Mouse (Mus musculus): ENCODE data around the gene Prkcb. TPM values are rescaled to one million over a fixed set of nuclear protein-coding genes. Genes with fewer than 3 reads are reported as not detected.

Gene Prkcb
- polyA plus RNA-seq, 1 experiment, result 2.3 TPM

GRCm38 (mm10) chr7:122329588-122329987 lies 41.0 kb downstream of the Prkcb start:
- H3K36me3 ChIP-seq (ENCODE audit: control insufficient read depth, insufficient read depth, low read length, poor library complexity, severe bottlenecking), result no peaks in the 10 kb centered on the region
- H3K9ac ChIP-seq (ENCODE audit: low read depth, poor library complexity, severe bottlenecking), result no peak overlapping the region
- TF ChIP-seq EP300 (IDR thresholded peaks at IDR 0.05; ENCODE audit: insufficient read depth, low read depth, low read length), result no peak
- no peak for TF ChIP-seq POLR2A (IDR thresholded peaks at IDR 0.05; ENCODE audit: insufficient read depth, low read length)
- no peaks in the 10 kb centered on the region for H3K4me1 ChIP-seq (ENCODE audit: control insufficient read depth, insufficient read depth, low read length)
- no peak overlapping the region for H3K4me3 ChIP-seq (ENCODE audit: low read depth, low read length)
- H3K27me3 ChIP-seq (ENCODE audit: control insufficient read depth, insufficient read depth, low read length, poor library complexity, severe bottlenecking), result no peaks in the 10 kb centered on the region
- no peak overlapping the region for H3K27ac ChIP-seq (ENCODE audit: insufficient read depth, low read length)
- no peaks in the 10 kb centered on the region for H3K9me3 ChIP-seq (replicated peaks; ENCODE audit: control insufficient read depth, insufficient read depth, low read length, poor library complexity, severe bottlenecking)

- TF ChIP-seq CTCF (IDR thresholded peaks at IDR 0.05; ENCODE audit: low read depth, low read length) (no peak), EP300 (IDR thresholded peaks at IDR 0.05; ENCODE audit: insufficient read depth, low read depth, low read length) (no peak), POLR2A (IDR thresholded peaks at IDR 0.05; ENCODE audit: insufficient read depth, low read length) (no peak)
- Histone ChIP-seq H3K9ac (ENCODE audit: low read depth, poor library complexity, severe bottlenecking) (no peak overlapping the region), H3K9me3 (replicated peaks; ENCODE audit: control insufficient read depth, insufficient read depth, low read length, poor library complexity, severe bottlenecking) (no peaks in the 10 kb centered on the region), H3K27ac (ENCODE audit: insufficient read depth, low read length) (no peak overlapping the region), H3K27me3 (ENCODE audit: control insufficient read depth, insufficient read depth, low read length, poor library complexity, severe bottlenecking) (no peaks in the 10 kb centered on the region), H3K4me3 (ENCODE audit: low read depth, low read length) (no peak overlapping the region), H3K36me3 (ENCODE audit: control insufficient read depth, insufficient read depth, low read length, poor library complexity, severe bottlenecking) (no peaks in the 10 kb centered on the region), H3K4me1 (ENCODE audit: control insufficient read depth, insufficient read depth, low read length) (no peaks in the 10 kb centered on the region)
These were observed 45.1 kb downstream of the Prkcb start for GRCm38 (mm10) chr7:122333686-122334085.

DNA sequence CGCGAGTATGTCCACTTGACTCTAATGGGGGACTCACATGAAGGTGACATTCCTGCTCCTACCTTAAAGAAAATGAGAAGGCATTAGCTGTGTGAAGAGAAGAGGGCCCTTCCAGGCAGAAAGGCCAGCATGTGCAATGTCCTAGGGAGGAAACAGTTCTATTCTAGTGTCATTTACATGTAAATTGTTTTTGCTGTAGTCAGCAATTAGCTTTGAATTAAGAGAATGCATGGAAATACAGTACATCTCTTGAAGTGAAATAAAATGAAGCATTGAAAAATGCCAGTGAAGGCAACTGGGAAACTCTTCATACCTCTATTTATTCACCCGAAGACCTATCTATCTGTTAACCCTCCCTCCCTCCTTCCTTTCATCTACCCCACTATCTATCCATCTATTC lies 48.8 kb downstream of the Prkcb start:
- no peak for TF ChIP-seq CTCF (IDR thresholded peaks at IDR 0.05; ENCODE audit: low read depth, low read length)
- TF ChIP-seq EP300 (IDR thresholded peaks at IDR 0.05; ENCODE audit: insufficient read depth, low read depth, low read length), result no peak
- no peak for TF ChIP-seq POLR2A (IDR thresholded peaks at IDR 0.05; ENCODE audit: insufficient read depth, low read length)
- H3K36me3 ChIP-seq (ENCODE audit: control insufficient read depth, insufficient read depth, low read length, poor library complexity, severe bottlenecking), result no peaks in the 10 kb centered on the region
- no peaks in the 10 kb centered on the region for H3K27me3 ChIP-seq (ENCODE audit: control insufficient read depth, insufficient read depth, low read length, poor library complexity, severe bottlenecking)
- no peaks in the 10 kb centered on the region for H3K4me1 ChIP-seq (ENCODE audit: control insufficient read depth, insufficient read depth, low read length)
- no peak overlapping the region for H3K4me3 ChIP-seq (ENCODE audit: low read depth, low read length)
- no peak overlapping the region for H3K27ac ChIP-seq (ENCODE audit: insufficient read depth, low read length)
- H3K9ac ChIP-seq (ENCODE audit: low read depth, poor library complexity, severe bottlenecking), result no peak overlapping the region
- H3K9me3 ChIP-seq (replicated peaks; ENCODE audit: control insufficient read depth, insufficient read depth, low read length, poor library complexity, severe bottlenecking), result no peaks in the 10 kb centered on the region

DNA sequence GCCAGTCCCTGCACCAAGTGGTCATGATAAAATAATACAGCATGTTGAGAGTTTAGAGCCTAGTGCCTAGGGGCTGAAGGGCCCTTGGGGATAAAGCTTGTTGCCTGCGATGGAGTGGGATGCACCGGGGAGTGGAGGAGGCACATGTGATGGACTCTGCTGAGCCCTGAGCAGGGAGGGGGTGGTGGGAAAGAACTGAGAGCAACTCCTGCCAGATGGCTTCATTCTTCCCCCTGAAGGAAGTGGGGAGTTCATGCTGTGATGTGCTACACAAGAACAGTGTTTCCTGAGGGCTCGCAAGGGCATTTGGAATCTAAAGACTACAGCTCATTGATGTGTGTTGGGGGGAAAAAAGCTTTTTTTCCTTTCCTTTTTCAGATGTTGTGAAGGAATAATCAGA lies 49.5 kb downstream of the Prkcb start:
- Histone ChIP-seq H3K9ac (ENCODE audit: low read depth, poor library complexity, severe bottlenecking) (no peak overlapping the region), H3K27ac (ENCODE audit: insufficient read depth, low read length) (no peak overlapping the region), H3K36me3 (ENCODE audit: control insufficient read depth, insufficient read depth, low read length, poor library complexity, severe bottlenecking) (no peaks in the 10 kb centered on the region), H3K9me3 (replicated peaks; ENCODE audit: control insufficient read depth, insufficient read depth, low read length, poor library complexity, severe bottlenecking) (no peaks in the 10 kb centered on the region), H3K4me1 (ENCODE audit: control insufficient read depth, insufficient read depth, low read length) (no peaks in the 10 kb centered on the region), H3K4me3 (ENCODE audit: low read depth, low read length) (no peak overlapping the region), H3K27me3 (ENCODE audit: control insufficient read depth, insufficient read depth, low read length, poor library complexity, severe bottlenecking) (no peaks in the 10 kb centered on the region)
- TF ChIP-seq EP300 (IDR thresholded peaks at IDR 0.05; ENCODE audit: insufficient read depth, low read depth, low read length) (no peak), CTCF (IDR thresholded peaks at IDR 0.05; ENCODE audit: low read depth, low read length) (no peak), POLR2A (IDR thresholded peaks at IDR 0.05; ENCODE audit: insufficient read depth, low read length) (no peak)

- H3K27me3 ChIP-seq (ENCODE audit: control insufficient read depth, insufficient read depth, low read length, poor library complexity, severe bottlenecking), result no peaks in the 10 kb centered on the region
- H3K9ac ChIP-seq (ENCODE audit: low read depth, poor library complexity, severe bottlenecking), result no peak overlapping the region
- no peak for TF ChIP-seq EP300 (IDR thresholded peaks at IDR 0.05; ENCODE audit: insufficient read depth, low read depth, low read length)
- no peak for TF ChIP-seq POLR2A (IDR thresholded peaks at IDR 0.05; ENCODE audit: insufficient read depth, low read length)
- no peak for TF ChIP-seq CTCF (IDR thresholded peaks at IDR 0.05; ENCODE audit: low read depth, low read length)
- no peak overlapping the region for H3K27ac ChIP-seq (ENCODE audit: insufficient read depth, low read length)
- no peak overlapping the region for H3K4me3 ChIP-seq (ENCODE audit: low read depth, low read length)
- no peaks in the 10 kb centered on the region for H3K4me1 ChIP-seq (ENCODE audit: control insufficient read depth, insufficient read depth, low read length)
- H3K9me3 ChIP-seq (replicated peaks; ENCODE audit: control insufficient read depth, insufficient read depth, low read length, poor library complexity, severe bottlenecking), result no peaks in the 10 kb centered on the region
- H3K36me3 ChIP-seq (ENCODE audit: control insufficient read depth, insufficient read depth, low read length, poor library complexity, severe bottlenecking), result no peaks in the 10 kb centered on the region
These were observed 50.9 kb downstream of the Prkcb start for GRCm38 (mm10) chr7:122339476-122339875.

DNA sequence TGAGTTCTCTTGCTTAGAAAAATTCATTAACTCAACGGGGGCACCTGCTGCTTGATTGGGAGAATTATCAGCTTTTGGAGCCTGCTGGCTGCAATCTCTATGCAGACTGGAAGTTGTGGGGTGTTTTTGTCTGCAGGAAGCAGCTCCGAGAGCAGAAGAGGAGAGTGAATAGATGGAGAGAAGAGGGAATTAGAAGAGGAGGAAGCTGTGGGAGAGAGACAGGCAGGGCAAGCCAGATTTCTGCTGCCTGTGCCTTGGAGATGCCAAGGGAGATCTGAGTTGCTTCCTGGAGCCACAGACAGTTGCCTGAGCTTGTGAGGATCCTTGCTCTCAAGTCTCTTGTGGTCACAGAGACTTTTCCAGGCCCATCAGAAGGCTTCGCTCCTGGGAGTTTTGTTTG lies 53.3 kb downstream of the Prkcb start:
- no peaks in the 10 kb centered on the region for H3K9me3 ChIP-seq (replicated peaks; ENCODE audit: control insufficient read depth, insufficient read depth, low read length, poor library complexity, severe bottlenecking)
- no peaks in the 10 kb centered on the region for H3K27me3 ChIP-seq (ENCODE audit: control insufficient read depth, insufficient read depth, low read length, poor library complexity, severe bottlenecking)
- H3K36me3 ChIP-seq (ENCODE audit: control insufficient read depth, insufficient read depth, low read length, poor library complexity, severe bottlenecking), result no peaks in the 10 kb centered on the region
- no peaks in the 10 kb centered on the region for H3K4me1 ChIP-seq (ENCODE audit: control insufficient read depth, insufficient read depth, low read length)
- TF ChIP-seq EP300 (IDR thresholded peaks at IDR 0.05; ENCODE audit: insufficient read depth, low read depth, low read length), result no peak
- TF ChIP-seq POLR2A (IDR thresholded peaks at IDR 0.05; ENCODE audit: insufficient read depth, low read length), result no peak
- TF ChIP-seq CTCF (IDR thresholded peaks at IDR 0.05; ENCODE audit: low read depth, low read length), result no peak
- no peak overlapping the region for H3K27ac ChIP-seq (ENCODE audit: insufficient read depth, low read length)
- H3K4me3 ChIP-seq (ENCODE audit: low read depth, low read length), result no peak overlapping the region
- H3K9ac ChIP-seq (ENCODE audit: low read depth, poor library complexity, severe bottlenecking), result no peak overlapping the region
